Mouse (Mus musculus) myocyte (in vitro differentiated cells): ENCODE data around the gene Atl2.

Experiments
- CEBPB ChIP-seq: IDR thresholded peaks from 2 replicates; pipeline ENCODE4 v1.6.1; 2011; ENCODE audit warnings: mild to moderate bottlenecking, moderate library complexity; ENCODE audit not compliant: poor library complexity, insufficient read depth, severe bottlenecking
- E2F4 ChIP-seq: IDR thresholded peaks from one replicate; pipeline ENCODE4 v1.6.1; 2011; ENCODE audit warnings: mild to moderate bottlenecking, control low read depth, moderate library complexity; ENCODE audit not compliant: insufficient read depth
- MAX ChIP-seq: IDR thresholded peaks from one replicate; pipeline ENCODE4 v1.6.1; 2011; ENCODE audit warnings: low read depth, mild to moderate bottlenecking, control low read depth
- POLR2A ChIP-seq: IDR thresholded peaks from one replicate; pipeline ENCODE4 v1.6.1; 2011; ENCODE audit warnings: low read depth, mild to moderate bottlenecking, control low read depth, moderate library complexity; ENCODE audit not compliant: insufficient read length
- POLR2AphosphoS2 ChIP-seq: IDR thresholded peaks from one replicate; pipeline ENCODE4 v1.6.1; 2011; ENCODE audit warnings: low read depth, control low read depth; ENCODE audit not compliant: insufficient read length
- REST ChIP-seq: IDR thresholded peaks from one replicate; pipeline ENCODE4 v1.6.1; 2011; ENCODE audit warnings: mild to moderate bottlenecking, control low read depth, moderate library complexity; ENCODE audit not compliant: insufficient read depth, insufficient read length
- USF1 ChIP-seq: IDR thresholded peaks from one replicate; pipeline ENCODE4 v1.6.1; 2011; ENCODE audit warnings: low read depth, mild to moderate bottlenecking, control low read depth, moderate library complexity

GRCm38 (mm10) chr17:79845695-79846094 is 50.2 kb downstream of the Atl2 start:
- TF ChIP-seq POLR2AphosphoS2 = peak; percentile 10
- no peak for TF ChIP-seq USF1
- no peak for TF ChIP-seq POLR2A
- no peak for TF ChIP-seq MAX
- no peak for TF ChIP-seq CEBPB
- no peak for TF ChIP-seq E2F4
- no peak for TF ChIP-seq REST
